Mouse (Mus musculus): ENCODE data around the gene Ropn1. TPM values are rescaled to one million over a fixed set of nuclear protein-coding genes. Genes with fewer than 3 reads are reported as not detected.

Ropn1 gene
- polyA plus RNA-seq (2015; fragmentation: Nextera tagmentation; extraction: Ambion mirVana): not detected in 2 replicates

DNA sequence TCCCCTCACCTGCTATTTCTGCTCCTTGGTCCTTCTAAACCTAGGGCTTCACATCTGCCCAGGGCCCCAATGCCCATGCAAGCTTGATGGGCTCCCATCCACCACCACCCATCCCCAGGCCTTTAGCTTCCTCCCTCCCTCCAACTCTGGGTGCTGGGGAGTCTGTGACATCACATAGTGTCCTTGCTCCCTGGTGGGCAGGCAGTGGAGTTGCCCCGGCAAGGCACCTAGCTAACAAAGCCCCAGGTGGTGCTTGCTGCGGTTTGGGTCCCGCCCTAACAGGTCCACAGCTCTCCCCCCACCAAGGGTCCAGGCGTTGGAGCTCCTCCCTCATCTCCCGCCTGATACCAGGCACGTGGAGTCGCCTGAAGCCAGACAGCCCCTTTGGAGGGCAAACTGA is at the start of gene Ropn1:
Gene Ropn1 (plus strand): TSS at position 301 of the 400 bp plus-strand sequence.
- H3K4me1 ChIP-seq (ENCODE audit: control insufficient read depth, low read depth, low read length): no peaks in the 10 kb centered on the region
- H3K4me3 ChIP-seq (ENCODE audit: low read depth, low read length): no peak within 1 kb of the TSS
- no peaks in the 10 kb centered on the region for H3K9me3 ChIP-seq (replicated peaks; ENCODE audit: control insufficient read depth, low read length)
- H3K27me3 ChIP-seq (ENCODE audit: control insufficient read depth, insufficient read depth, low read depth, low read length): no peaks in the 10 kb centered on the region
- no peak within 1 kb of the TSS for H3K27ac ChIP-seq (ENCODE audit: low read length)
- ATAC-seq (ENCODE audit: low read depth): no peak
- no peak within 1 kb of the TSS for H3K4me2 ChIP-seq (ENCODE audit: low read depth, low read length)
- H3K9ac ChIP-seq (ENCODE audit: low read depth, low read length): no peak within 1 kb of the TSS
- H3K36me3 ChIP-seq (ENCODE audit: control insufficient read depth, insufficient read depth): no peaks in the 10 kb centered on the region
- 36% methylated on average over 7 of the region's 7 CpGs for WGBS (ENCODE audit: insufficient replicate concordance)

- no peaks in the 10 kb centered on the region for H3K27me3 ChIP-seq (ENCODE audit: control insufficient read depth, insufficient read depth, low read depth, low read length)
- no peaks in the 10 kb centered on the region for H3K9me3 ChIP-seq (replicated peaks; ENCODE audit: control insufficient read depth, low read length)
- no peak overlapping the region for H3K4me2 ChIP-seq (ENCODE audit: low read depth, low read length)
- H3K9ac ChIP-seq (ENCODE audit: low read depth, low read length): no peak overlapping the region
- no peak overlapping the region for H3K4me3 ChIP-seq (ENCODE audit: low read depth, low read length)
- ATAC-seq (ENCODE audit: low read depth): no peak
- 63% methylated on average over 4 of the region's 4 CpGs for WGBS (ENCODE audit: insufficient replicate concordance)
- H3K27ac ChIP-seq (ENCODE audit: low read length): no peak overlapping the region
- no peaks in the 10 kb centered on the region; the same call in 1 of the 2 replicates for H3K4me1 ChIP-seq (ENCODE audit: control insufficient read depth, low read depth, low read length)
- no peaks in the 10 kb centered on the region for H3K36me3 ChIP-seq (ENCODE audit: control insufficient read depth, insufficient read depth)
Measured at GRCm38 (mm10) chr16:34601954-34602353, 47.8 kb upstream of the Ropn1 start.

DNA sequence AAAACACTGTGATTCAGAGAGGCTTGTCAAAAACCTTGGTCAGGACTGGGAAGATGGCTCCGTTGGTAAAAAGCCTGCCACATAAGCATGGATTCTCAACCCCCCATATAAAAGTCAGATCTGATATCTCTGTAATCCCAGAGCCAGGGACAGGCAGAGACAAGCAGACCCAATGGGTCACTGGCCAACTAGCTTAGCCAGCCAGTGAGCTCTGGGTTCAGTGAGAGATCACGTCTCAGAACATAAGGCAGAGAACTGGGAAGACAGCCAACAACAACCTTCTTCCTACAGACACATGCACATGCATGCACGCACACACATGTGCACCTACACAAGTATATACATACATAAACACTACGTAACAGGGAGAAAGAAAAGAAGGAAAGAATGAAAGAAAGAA is 46.6 kb upstream of the Ropn1 start:
- Histone ChIP-seq H3K4me1 (ENCODE audit: control insufficient read depth, low read depth, low read length) (no peaks in the 10 kb centered on the region; the same call in 1 of the 2 replicates), H3K9me3 (replicated peaks; ENCODE audit: control insufficient read depth, low read length) (no peaks in the 10 kb centered on the region), H3K36me3 (ENCODE audit: control insufficient read depth, insufficient read depth) (no peaks in the 10 kb centered on the region), H3K27ac (ENCODE audit: low read length) (no peak overlapping the region), H3K4me2 (ENCODE audit: low read depth, low read length) (no peak overlapping the region), H3K4me3 (ENCODE audit: low read depth, low read length) (no peak overlapping the region), H3K9ac (ENCODE audit: low read depth, low read length) (no peak overlapping the region), H3K27me3 (ENCODE audit: control insufficient read depth, insufficient read depth, low read depth, low read length) (no peaks in the 10 kb centered on the region)
- ATAC-seq (ENCODE audit: low read depth): no peak
- WGBS (ENCODE audit: insufficient replicate concordance): 57% methylated on average over 4 of the region's 4 CpGs

- no peaks in the 10 kb centered on the region; the same call in 1 of the 2 replicates for H3K4me1 ChIP-seq (ENCODE audit: control insufficient read depth, low read depth, low read length)
- ATAC-seq (ENCODE audit: low read depth): no peak
- H3K27me3 ChIP-seq (ENCODE audit: control insufficient read depth, insufficient read depth, low read depth, low read length): no peaks in the 10 kb centered on the region
- no peaks in the 10 kb centered on the region for H3K9me3 ChIP-seq (replicated peaks; ENCODE audit: control insufficient read depth, low read length)
- no peak overlapping the region for H3K27ac ChIP-seq (ENCODE audit: low read length)
- no peak overlapping the region for H3K4me2 ChIP-seq (ENCODE audit: low read depth, low read length)
- no peaks in the 10 kb centered on the region for H3K36me3 ChIP-seq (ENCODE audit: control insufficient read depth, insufficient read depth)
- no peak overlapping the region for H3K9ac ChIP-seq (ENCODE audit: low read depth, low read length)
- no peak overlapping the region for H3K4me3 ChIP-seq (ENCODE audit: low read depth, low read length)
- 46% methylated on average over 6 of the region's 6 CpGs for WGBS (ENCODE audit: insufficient replicate concordance)
Measured at GRCm38 (mm10) chr16:34603854-34604253, 45.9 kb upstream of the Ropn1 start.

DNA sequence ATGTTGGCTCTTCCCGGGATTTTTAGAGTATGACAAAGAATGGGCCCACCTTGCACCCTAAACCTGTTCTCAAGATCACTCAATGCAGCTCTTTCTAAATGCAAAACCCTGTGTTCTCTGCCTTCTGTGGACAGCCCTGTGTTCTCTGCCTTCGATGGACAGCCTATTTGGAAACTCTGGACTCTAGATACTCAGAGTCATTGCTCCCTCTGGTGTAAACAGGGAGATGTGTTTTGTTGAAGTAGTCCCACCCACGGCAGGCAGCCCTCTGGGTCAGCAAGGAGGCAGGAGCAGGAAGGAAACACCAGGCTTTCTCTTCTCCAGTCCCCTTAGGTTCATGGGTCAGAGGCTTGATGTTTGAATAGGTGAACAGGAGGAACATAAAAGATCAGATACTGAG is 44.0 kb upstream of the Ropn1 start:
- Histone ChIP-seq H3K36me3 (ENCODE audit: control insufficient read depth, insufficient read depth) (no peaks in the 10 kb centered on the region), H3K9ac (ENCODE audit: low read depth, low read length) (no peak overlapping the region), H3K9me3 (replicated peaks; ENCODE audit: control insufficient read depth, low read length) (no peaks in the 10 kb centered on the region), H3K4me1 (ENCODE audit: control insufficient read depth, low read depth, low read length) (no peaks in the 10 kb centered on the region; the same call in 1 of the 2 replicates), H3K4me3 (ENCODE audit: low read depth, low read length) (no peak overlapping the region), H3K4me2 (ENCODE audit: low read depth, low read length) (no peak overlapping the region), H3K27ac (ENCODE audit: low read length) (no peak overlapping the region), H3K27me3 (ENCODE audit: control insufficient read depth, insufficient read depth, low read depth, low read length) (no peaks in the 10 kb centered on the region)
- WGBS (ENCODE audit: insufficient replicate concordance): 14% methylated on average over 3 of the region's 3 CpGs
- ATAC-seq (ENCODE audit: low read depth): no peak; the same call in 1 of the 2 replicates

GRCm38 (mm10) chr16:34610137-34610536 is 39.6 kb upstream of the Ropn1 start:
- Histone ChIP-seq H3K36me3 (ENCODE audit: control insufficient read depth, insufficient read depth) (no peaks in the 10 kb centered on the region), H3K4me1 (ENCODE audit: control insufficient read depth, low read depth, low read length) (no peaks in the 10 kb centered on the region; the same call in 1 of the 2 replicates), H3K4me3 (ENCODE audit: low read depth, low read length) (no peak overlapping the region), H3K27ac (ENCODE audit: low read length) (no peak overlapping the region), H3K9ac (ENCODE audit: low read depth, low read length) (no peak overlapping the region), H3K27me3 (ENCODE audit: control insufficient read depth, insufficient read depth, low read depth, low read length) (no peaks in the 10 kb centered on the region), H3K9me3 (replicated peaks; ENCODE audit: control insufficient read depth, low read length) (no peaks in the 10 kb centered on the region), H3K4me2 (ENCODE audit: low read depth, low read length) (no peak overlapping the region)
- no peak for ATAC-seq (ENCODE audit: low read depth)
- 36% methylated on average over 1 of the region's 1 CpGs for WGBS (ENCODE audit: insufficient replicate concordance)

DNA sequence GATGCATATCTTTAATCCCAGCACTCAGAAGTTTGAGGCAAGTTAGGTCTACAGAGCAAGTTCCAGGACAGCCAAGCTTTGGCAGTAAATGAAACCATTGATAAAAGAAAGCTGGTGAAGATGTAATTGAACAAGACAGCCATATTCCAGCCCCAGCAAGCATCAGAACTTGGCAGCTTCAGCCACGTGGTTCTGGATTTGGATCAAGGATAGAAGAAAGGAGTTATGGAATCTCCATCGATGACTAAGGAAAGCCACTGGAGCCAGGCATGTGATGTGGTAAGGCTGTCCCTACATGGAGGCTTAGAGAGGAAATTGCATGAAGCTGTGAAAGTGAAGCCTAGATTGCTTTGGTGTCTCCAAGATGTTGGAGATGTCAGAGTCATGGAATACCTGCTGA is 35.7 kb upstream of the Ropn1 start:
- no peaks in the 10 kb centered on the region for H3K4me1 ChIP-seq (ENCODE audit: control insufficient read depth, low read depth, low read length)
- no peaks in the 10 kb centered on the region for H3K9me3 ChIP-seq (replicated peaks; ENCODE audit: control insufficient read depth, low read length)
- H3K27me3 ChIP-seq (ENCODE audit: control insufficient read depth, insufficient read depth, low read depth, low read length): no peaks in the 10 kb centered on the region
- H3K4me3 ChIP-seq (ENCODE audit: low read depth, low read length): no peak overlapping the region
- 50% methylated on average over 2 of the region's 2 CpGs for WGBS (ENCODE audit: insufficient replicate concordance)
- no peaks in the 10 kb centered on the region for H3K36me3 ChIP-seq (ENCODE audit: control insufficient read depth, insufficient read depth)
- no peak overlapping the region for H3K4me2 ChIP-seq (ENCODE audit: low read depth, low read length)
- H3K27ac ChIP-seq (ENCODE audit: low read length): no peak overlapping the region
- no peak overlapping the region for H3K9ac ChIP-seq (ENCODE audit: low read depth, low read length)
- no peak for ATAC-seq (ENCODE audit: low read depth)

DNA sequence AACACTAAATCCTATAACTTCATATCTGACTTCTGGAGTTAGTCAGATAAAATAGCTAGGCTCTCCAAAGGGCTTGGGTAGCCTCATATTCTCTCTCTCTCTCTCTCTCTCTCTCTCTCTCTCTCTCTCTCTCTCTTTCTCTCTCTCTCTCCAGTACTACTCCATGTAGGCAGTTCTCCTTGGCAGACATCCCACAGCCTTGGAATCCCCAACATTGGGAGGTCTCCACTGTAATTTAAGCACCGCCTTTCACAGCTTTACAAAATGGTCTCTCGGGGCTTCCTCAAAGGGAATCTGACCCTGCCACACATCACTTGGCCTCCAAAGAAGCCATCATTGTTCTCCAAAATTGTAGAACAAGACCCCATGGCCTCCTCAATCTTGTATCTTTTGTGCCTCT is 22.1 kb upstream of the Ropn1 start:
- no peaks in the 10 kb centered on the region for H3K27me3 ChIP-seq (ENCODE audit: control insufficient read depth, insufficient read depth, low read depth, low read length)
- no peaks in the 10 kb centered on the region for H3K4me1 ChIP-seq (ENCODE audit: control insufficient read depth, low read depth, low read length)
- H3K9ac ChIP-seq (ENCODE audit: low read depth, low read length): no peak overlapping the region
- H3K36me3 ChIP-seq (ENCODE audit: control insufficient read depth, insufficient read depth): no peaks in the 10 kb centered on the region
- no peak overlapping the region for H3K4me2 ChIP-seq (ENCODE audit: low read depth, low read length)
- no peak for ATAC-seq (ENCODE audit: low read depth)
- H3K9me3 ChIP-seq (replicated peaks; ENCODE audit: control insufficient read depth, low read length): no peaks in the 10 kb centered on the region
- H3K4me3 ChIP-seq (ENCODE audit: low read depth, low read length): no peak overlapping the region
- H3K27ac ChIP-seq (ENCODE audit: low read length): no peak overlapping the region
- WGBS (ENCODE audit: insufficient replicate concordance): 58% methylated on average over 2 of the region's 2 CpGs

GRCm38 (mm10) chr16:34628397-34628796 is 21.3 kb upstream of the Ropn1 start:
- Histone ChIP-seq H3K27ac (ENCODE audit: low read length) (no peak overlapping the region), H3K9me3 (replicated peaks; ENCODE audit: control insufficient read depth, low read length) (no peaks in the 10 kb centered on the region), H3K4me3 (ENCODE audit: low read depth, low read length) (no peak overlapping the region), H3K4me1 (ENCODE audit: control insufficient read depth, low read depth, low read length) (no peaks in the 10 kb centered on the region), H3K27me3 (ENCODE audit: control insufficient read depth, insufficient read depth, low read depth, low read length) (no peaks in the 10 kb centered on the region), H3K4me2 (ENCODE audit: low read depth, low read length) (no peak overlapping the region), H3K9ac (ENCODE audit: low read depth, low read length) (no peak overlapping the region), H3K36me3 (ENCODE audit: control insufficient read depth, insufficient read depth) (no peaks in the 10 kb centered on the region)
- WGBS (ENCODE audit: insufficient replicate concordance): 61% methylated on average over 4 of the region's 4 CpGs
- ATAC-seq (ENCODE audit: low read depth): no peak
